Mouse (Mus musculus) C2C12 (cell line): ENCODE data around the gene Gcm1. TPM values are rescaled to one million over a fixed set of nuclear protein-coding genes. Genes with fewer than 3 reads are reported as not detected.

Experiments
- H3K27me3 ChIP-seq: one replicate; pipeline ENCODE4 v1.6.1; 2011; ENCODE audit not compliant: control insufficient read depth, insufficient read depth, insufficient read length
- H3K36me3 ChIP-seq: one replicate; pipeline ENCODE4 v1.6.1; 2011; ENCODE audit not compliant: control insufficient read depth, insufficient read depth
- H3K4me3 ChIP-seq: one replicate; pipeline ENCODE4 v1.5.1; 2011; ENCODE audit warnings: mild to moderate bottlenecking, control low read depth; ENCODE audit not compliant: poor library complexity, insufficient read depth, severe bottlenecking
- H3K79me2 ChIP-seq: one replicate; pipeline ENCODE4 v1.6.1; 2011; ENCODE audit not compliant: control insufficient read depth, insufficient read depth
- H3K79me3 ChIP-seq: one replicate; pipeline ENCODE4 v1.6.1; 2011; ENCODE audit warnings: low read depth, control low read depth
- H3ac ChIP-seq: one replicate; pipeline ENCODE3; 2011; ENCODE audit warnings: low read depth; ENCODE audit not compliant: control insufficient read depth, insufficient read length
- CEBPB ChIP-seq: IDR thresholded peaks from one replicate; pipeline ENCODE4 v1.6.1; 2011; ENCODE audit warnings: low read depth, mild to moderate bottlenecking, control low read depth, moderate library complexity
- CTCF ChIP-seq: IDR thresholded peaks from one replicate; pipeline ENCODE4 v1.5.1; 2011; ENCODE audit not compliant: control insufficient read depth, insufficient read depth, insufficient read length
- FOSL1 ChIP-seq: IDR thresholded peaks from one replicate; pipeline ENCODE4 v1.8.0; 2011; ENCODE audit warnings: mild to moderate bottlenecking, low read length; ENCODE audit not compliant: poor library complexity, insufficient read depth, severe bottlenecking
- MAX ChIP-seq: IDR thresholded peaks from one replicate; pipeline ENCODE4 v1.6.1; 2011; ENCODE audit warnings: mild to moderate bottlenecking, control low read depth
- MYOD1 ChIP-seq: IDR thresholded peaks from one replicate; pipeline ENCODE4 v1.6.1; 2011; ENCODE audit warnings: low read depth; ENCODE audit not compliant: control insufficient read depth, insufficient read length
- MYOG ChIP-seq: IDR thresholded peaks from one replicate; pipeline ENCODE4 v1.6.1; 2011; ENCODE audit not compliant: control insufficient read depth, insufficient read length; ENCODE audit errors: extremely low read depth
- USF1 ChIP-seq: IDR thresholded peaks from one replicate; pipeline ENCODE4 v1.6.1; 2011; ENCODE audit warnings: low read depth, mild to moderate bottlenecking, control low read depth, moderate library complexity
- polyA plus RNA-seq: library from polyadenylated mRNA; unstranded; fragments of >200 nt; fragmentation: generic; extraction: Trizol; gene quantifications from one replicate; pipeline ENCODE4 v1.2.1, GENCODE M21; 2012; ENCODE audit warnings: missing spikeins

The Gcm1 gene
- polyA plus RNA-seq, 1 experiment: not detected

DNA sequence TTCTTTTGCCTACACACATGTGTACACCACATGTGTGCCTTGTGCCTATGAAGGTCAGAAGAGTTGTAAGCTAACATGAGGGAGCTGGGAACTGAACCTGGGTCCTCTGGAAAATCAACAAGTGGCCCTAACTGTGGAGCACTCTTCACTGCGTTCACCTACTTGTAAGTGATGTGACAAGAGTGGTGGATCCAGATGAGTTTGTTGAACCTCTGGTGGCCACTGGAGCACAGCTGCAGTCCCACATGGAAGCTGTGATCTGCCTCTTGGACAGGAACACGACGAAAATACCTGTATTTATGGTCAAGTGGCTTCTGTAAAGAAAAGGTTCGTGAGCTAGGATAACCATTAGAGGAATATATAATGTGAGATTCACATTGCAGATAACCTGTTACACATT, 32.6 kb downstream of the Gcm1 start:
- Histone ChIP-seq H3K79me2 (no peaks in the 10 kb centered on the region), H3K79me3 (no peaks in the 10 kb centered on the region), H3K36me3 (peaks cover 28% of the 10 kb centered on the region), H3K4me3 (no peak overlapping the region), H3ac (no peak overlapping the region), H3K27me3 (no peaks in the 10 kb centered on the region)
- TF ChIP-seq CTCF: no peak
- TF ChIP-seq USF1: no peak
- TF ChIP-seq FOSL1: no peak
- TF ChIP-seq MYOD1: no peak
- no peak for TF ChIP-seq MAX
- no peak for TF ChIP-seq MYOG
- no peak for TF ChIP-seq CEBPB

DNA sequence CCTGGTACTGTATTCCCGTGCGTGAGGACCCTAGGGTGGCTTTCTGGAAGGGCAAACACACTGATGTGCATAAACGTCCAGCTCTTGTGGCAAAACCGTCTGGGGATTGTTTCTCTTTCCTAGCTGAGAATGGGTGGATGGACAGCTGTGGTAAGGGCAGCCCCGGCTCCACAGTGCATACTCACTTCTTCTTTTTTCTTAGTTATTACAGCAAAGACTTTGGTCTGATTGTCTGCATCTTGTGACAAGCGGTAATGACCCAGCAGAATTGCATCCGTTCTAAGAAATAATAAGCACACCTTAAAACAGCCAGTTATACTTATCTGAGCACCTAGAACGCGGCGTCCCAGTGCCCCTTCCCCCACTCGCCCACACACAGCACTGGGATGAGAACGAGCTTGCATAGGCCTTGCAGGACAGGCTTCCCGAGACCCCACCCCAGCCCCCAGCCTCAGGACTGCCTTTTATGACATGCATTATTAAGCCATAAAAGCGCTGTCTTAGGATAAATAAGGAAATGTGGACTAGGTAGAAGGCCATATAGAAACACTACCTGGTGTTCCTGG, 34.1 kb downstream of the Gcm1 start:
- no peak for TF ChIP-seq CEBPB
- no peak for TF ChIP-seq USF1
- TF ChIP-seq FOSL1: no peak
- TF ChIP-seq MYOD1: no peak
- no peak for TF ChIP-seq CTCF
- no peak for TF ChIP-seq MAX
- no peak for TF ChIP-seq MYOG
- no peaks in the 10 kb centered on the region for H3K79me2 ChIP-seq
- H3K4me3 ChIP-seq: no peak overlapping the region
- H3K36me3 ChIP-seq: peaks cover 28% of the 10 kb centered on the region
- no peaks in the 10 kb centered on the region for H3K79me3 ChIP-seq
- H3ac ChIP-seq: no peak overlapping the region
- H3K27me3 ChIP-seq: no peaks in the 10 kb centered on the region

GRCm38 (mm10) chr9:78087751-78088150, 36.0 kb downstream of the Gcm1 start:
- Histone ChIP-seq H3K4me3 (no peak overlapping the region), H3K36me3 (peaks cover 32% of the 10 kb centered on the region), H3K79me2 (no peaks in the 10 kb centered on the region), H3K79me3 (no peaks in the 10 kb centered on the region), H3ac (no peak overlapping the region), H3K27me3 (no peaks in the 10 kb centered on the region)
- TF ChIP-seq FOSL1: no peak
- TF ChIP-seq USF1: no peak
- TF ChIP-seq MYOD1: no peak
- TF ChIP-seq MAX: no peak
- no peak for TF ChIP-seq CEBPB
- TF ChIP-seq CTCF: no peak
- no peak for TF ChIP-seq MYOG

DNA sequence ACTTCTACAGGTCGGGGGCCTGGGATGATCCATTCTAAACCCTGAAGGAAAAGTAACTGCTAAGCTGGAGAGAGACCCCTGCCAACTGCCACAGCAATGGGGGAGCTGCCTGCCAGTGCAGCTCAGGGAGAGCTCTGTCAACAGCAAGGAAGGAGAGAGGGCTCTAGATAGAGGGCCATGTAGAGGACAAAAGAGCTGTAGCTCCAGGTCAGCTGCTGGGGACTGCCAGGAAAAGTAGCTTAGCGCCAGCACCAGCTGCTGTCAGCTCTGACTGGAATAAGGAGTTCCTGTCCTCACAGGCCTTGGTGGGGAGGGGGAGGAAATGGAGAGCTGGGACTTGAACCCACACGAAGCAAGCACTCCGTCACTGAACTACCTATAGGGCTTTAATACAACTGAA, 36.8 kb downstream of the Gcm1 start:
- Histone ChIP-seq H3K79me3 (no peaks in the 10 kb centered on the region), H3K27me3 (no peaks in the 10 kb centered on the region), H3K79me2 (no peaks in the 10 kb centered on the region), H3ac (no peak overlapping the region), H3K4me3 (no peak overlapping the region), H3K36me3 (peaks cover 32% of the 10 kb centered on the region)
- no peak for TF ChIP-seq MYOG

DNA sequence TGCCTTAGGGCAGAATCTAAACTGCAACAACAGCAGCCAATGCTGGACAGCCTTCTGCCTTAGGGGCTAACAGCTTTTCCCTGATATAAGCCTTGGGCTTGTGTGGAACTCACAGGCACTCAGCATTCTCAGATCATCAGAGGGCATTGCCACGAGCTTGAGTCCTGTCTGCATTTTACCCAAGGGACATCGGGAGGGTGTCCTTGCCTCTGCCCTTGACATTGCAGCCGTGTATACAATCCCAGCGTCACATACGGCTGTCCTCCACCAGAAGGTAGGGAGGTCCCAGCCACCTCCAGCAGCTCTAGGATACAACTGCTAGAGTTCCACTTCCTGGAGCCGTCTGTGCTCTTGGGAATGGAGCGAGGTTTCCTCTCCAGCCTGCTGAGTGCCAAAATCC, 37.2 kb downstream of the Gcm1 start:
- Histone ChIP-seq H3K4me3 (no peak overlapping the region), H3K79me2 (no peaks in the 10 kb centered on the region), H3K79me3 (no peaks in the 10 kb centered on the region), H3K27me3 (no peaks in the 10 kb centered on the region), H3ac (no peak overlapping the region), H3K36me3 (peaks cover 31% of the 10 kb centered on the region)
- TF ChIP-seq CTCF (no peak), FOSL1 (no peak), MYOD1 (no peak), MAX (no peak), USF1 (no peak), MYOG (no peak), CEBPB (no peak)

DNA sequence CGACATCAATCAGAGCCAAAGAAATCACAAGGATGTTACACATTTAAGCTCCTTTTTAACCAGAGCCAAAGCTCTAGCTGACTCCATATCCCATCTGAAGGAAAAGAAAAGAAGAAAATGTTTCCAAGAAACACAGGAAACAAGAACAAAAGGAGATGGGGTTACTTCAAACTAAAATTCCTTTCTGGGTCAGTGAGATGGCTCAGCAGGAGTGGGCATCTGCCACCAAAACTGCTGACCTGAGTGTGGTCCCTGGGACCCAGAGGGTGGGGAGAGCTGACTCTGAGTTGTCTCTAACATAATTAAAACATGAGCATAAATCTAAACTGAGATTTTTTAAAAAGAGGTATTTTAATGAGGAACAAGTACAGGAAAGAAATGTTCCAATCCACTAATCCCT, 38.2 kb downstream of the Gcm1 start:
- H3K36me3 ChIP-seq: peaks cover 30% of the 10 kb centered on the region
- H3K79me3 ChIP-seq: no peaks in the 10 kb centered on the region
- H3K27me3 ChIP-seq: no peaks in the 10 kb centered on the region
- H3K79me2 ChIP-seq: no peaks in the 10 kb centered on the region
- no peak overlapping the region for H3ac ChIP-seq
- H3K4me3 ChIP-seq: no peak overlapping the region
- TF ChIP-seq MAX: no peak
- TF ChIP-seq CEBPB: no peak
- no peak for TF ChIP-seq USF1
- no peak for TF ChIP-seq FOSL1
- TF ChIP-seq MYOG: no peak
- no peak for TF ChIP-seq CTCF
- no peak for TF ChIP-seq MYOD1

GRCm38 (mm10) chr9:78090596-78090995, 38.9 kb downstream of the Gcm1 start:
- no peak for TF ChIP-seq CEBPB
- no peak for TF ChIP-seq FOSL1
- no peak for TF ChIP-seq CTCF
- TF ChIP-seq MYOD1: no peak
- no peak for TF ChIP-seq USF1
- no peak for TF ChIP-seq MAX
- no peak for TF ChIP-seq MYOG
- H3K36me3 ChIP-seq: peaks cover 33% of the 10 kb centered on the region

More at GRCm38 (mm10) chr9:78090596-78090995, 38.9 kb downstream of the Gcm1 start:
- Histone ChIP-seq H3ac (no peak overlapping the region), H3K79me3 (no peaks in the 10 kb centered on the region), H3K4me3 (no peak overlapping the region), H3K79me2 (no peaks in the 10 kb centered on the region), H3K27me3 (no peaks in the 10 kb centered on the region)
